Mouse (Mus musculus) neural tube, embryonic 13.5 days (tissue): Measurements from ENCODE around the gene Olfr1181. TPM values are rescaled to one million over a fixed set of nuclear protein-coding genes. Genes with fewer than 3 reads are reported as not detected.
"Not testable (repeated sequence)": the region's sequence is repeated elsewhere in the genome, so short reads cannot be mapped to it uniquely, and the experiment has no call there.

Experiments
- ATAC-seq: fragments of 200-750 bp; cut with Nextera tagmentation; 2 replicates; pipeline ENCODE4 v1.8.0; 2017; ENCODE audit warnings: low read depth, mild to moderate bottlenecking, moderate TSS enrichment, moderate library complexity
- H3K27ac ChIP-seq: fragments of 300-500 bp; sonication (generic); replicated peaks from 2 replicates; pipeline ENCODE4 v1.5.1; 2015; ENCODE audit warnings: moderate library complexity, mild to moderate bottlenecking, inconsistent platforms
- H3K27me3 ChIP-seq: fragments of 300-500 bp; sonication (generic); 2 replicates; pipeline ENCODE4 v1.6.1; 2015; ENCODE audit warnings: mild to moderate bottlenecking, inconsistent platforms
- H3K36me3 ChIP-seq: fragments of 300-500 bp; sonication (generic); 2 replicates; pipeline ENCODE4 v1.6.1; 2015; ENCODE audit warnings: mild to moderate bottlenecking, inconsistent platforms
- H3K4me1 ChIP-seq: fragments of 300-500 bp; sonication (generic); replicated peaks from 2 replicates; pipeline ENCODE4 v1.6.1; 2015; ENCODE audit warnings: inconsistent platforms
- H3K4me2 ChIP-seq: fragments of 300-500 bp; sonication (generic); 2 replicates; pipeline ENCODE4 v1.6.1; 2015; ENCODE audit warnings: inconsistent platforms, mild to moderate bottlenecking, moderate library complexity
- H3K4me3 ChIP-seq: fragments of 300-500 bp; sonication (generic); 2 replicates; pipeline ENCODE4 v1.5.1; 2015; ENCODE audit warnings: mild to moderate bottlenecking, inconsistent platforms
- H3K9ac ChIP-seq: fragments of 300-500 bp; sonication (generic); 2 replicates; pipeline ENCODE4 v1.6.1; 2015; ENCODE audit warnings: moderate library complexity, mild to moderate bottlenecking, inconsistent platforms
- H3K9me3 ChIP-seq: fragments of 300-500 bp; sonication (generic); 2 replicates; pipeline ENCODE4 v1.6.1; 2016; ENCODE audit warnings: inconsistent platforms
- WGBS: fragments of 180-500 bp; shearing (Covaris S2); methylation state at CpG from one replicate; pipeline ENCODE4 v1.1.7; 2015; 5-methylcytosine and 5-hydroxymethylcytosine counted together
- polyA plus RNA-seq: library from polyadenylated mRNA; unstranded; fragments of >200 nt; fragmentation: Nextera tagmentation; extraction: Ambion mirVana; gene quantifications from 2 replicates; pipeline ENCODE4 v1.2.1, GENCODE M21; 2015

The Olfr1181 gene
- not detected in 2 replicates for polyA plus RNA-seq

- no peak within 1 kb of the TSS for H3K4me2 ChIP-seq
Measured at GRCm38 (mm10) chr2:88426071-88426470, at the start of gene Olfr1181. Olfr1181 (minus strand) TSS chr2:88426171.

GRCm38 (mm10) chr2:88454567-88454966 lies 28.6 kb upstream of the Olfr1181 start, which contains the start of gene Olfr1183:
Olfr1183 (plus strand) TSS chr2:88454867.
- H3K36me3 ChIP-seq, H3K9ac ChIP-seq, H3K9me3 ChIP-seq, H3K4me1 ChIP-seq, H3K27me3 ChIP-seq, H3K4me2 ChIP-seq, H3K27ac ChIP-seq, H3K4me3 ChIP-seq, ATAC-seq: not testable (repeated sequence)
- WGBS = 100% methylated on average over 1 of the region's 1 CpGs

More at GRCm38 (mm10) chr2:88426071-88426470, at the start of gene Olfr1181:
- no peaks in the 10 kb centered on the region for H3K9me3 ChIP-seq
- H3K4me3 ChIP-seq = no peak within 1 kb of the TSS
- 92% methylated on average over 1 of the region's 1 CpGs for WGBS
- no peak for ATAC-seq
- H3K27me3 ChIP-seq = no peaks in the 10 kb centered on the region
- no peaks in the 10 kb centered on the region for H3K4me1 ChIP-seq
- H3K9ac ChIP-seq = no peak within 1 kb of the TSS
- no peak within 1 kb of the TSS for H3K27ac ChIP-seq
- H3K36me3 ChIP-seq = no peaks in the 10 kb centered on the region

GRCm38 (mm10) chr2:88449031-88449430 lies 23.1 kb upstream of the Olfr1181 start, which contains the start of gene Gm13757:
Gm13757 (minus strand) TSS chr2:88449131.
- H3K9ac ChIP-seq = no peak within 1 kb of the TSS
- ATAC-seq = no peak
- H3K27me3 ChIP-seq = no peaks in the 10 kb centered on the region
- H3K4me1 ChIP-seq = no peaks in the 10 kb centered on the region
- no peaks in the 10 kb centered on the region for H3K36me3 ChIP-seq
- H3K27ac ChIP-seq = no peak within 1 kb of the TSS
- H3K4me2 ChIP-seq = no peak within 1 kb of the TSS
- H3K9me3 ChIP-seq = no peaks in the 10 kb centered on the region
- no peak within 1 kb of the TSS for H3K4me3 ChIP-seq
- 88% methylated on average over 1 of the region's 1 CpGs for WGBS

GRCm38 (mm10) chr2:88419051-88419450 lies 6.9 kb downstream of the Olfr1181 start, which contains the start of gene Olfr1180:
Olfr1180 (minus strand) TSS chr2:88419151.
- 71% methylated on average over 2 of the region's 2 CpGs for WGBS
- Histone ChIP-seq H3K4me3 (no peak within 1 kb of the TSS), H3K9me3 (no peaks in the 10 kb centered on the region), H3K27ac (no peak within 1 kb of the TSS), H3K4me1 (no peaks in the 10 kb centered on the region), H3K9ac (no peak within 1 kb of the TSS), H3K27me3 (no peaks in the 10 kb centered on the region), H3K36me3 (no peaks in the 10 kb centered on the region), H3K4me2 (no peak within 1 kb of the TSS)
- ATAC-seq = no peak

- WGBS = 85% methylated on average over 3 of the region's 3 CpGs
- no peaks in the 10 kb centered on the region for H3K9me3 ChIP-seq
Measured at GRCm38 (mm10) chr2:88406353-88406752, 19.6 kb downstream of the Olfr1181 start, which contains the start of gene Olfr1179. Olfr1179 (minus strand) TSS chr2:88406453.

GRCm38 (mm10) chr2:88386762-88387161 lies 39.2 kb downstream of the Olfr1181 start, which contains the start of gene Olfr1178:
Olfr1178 (plus strand) TSS chr2:88387062.
- 81% methylated on average over 1 of the region's 1 CpGs for WGBS

More at GRCm38 (mm10) chr2:88406353-88406752, 19.6 kb downstream of the Olfr1181 start, which contains the start of gene Olfr1179:
- Histone ChIP-seq H3K4me1 (no peaks in the 10 kb centered on the region), H3K4me2 (no peak within 1 kb of the TSS), H3K27me3 (no peaks in the 10 kb centered on the region), H3K9ac (no peak within 1 kb of the TSS), H3K27ac (no peak within 1 kb of the TSS), H3K4me3 (no peak within 1 kb of the TSS), H3K36me3 (no peaks in the 10 kb centered on the region)
- ATAC-seq = no peak

More at GRCm38 (mm10) chr2:88386762-88387161, 39.2 kb downstream of the Olfr1181 start, which contains the start of gene Olfr1178:
- Histone ChIP-seq H3K4me1 (no peaks in the 10 kb centered on the region), H3K9ac (no peak within 1 kb of the TSS), H3K27ac (no peak within 1 kb of the TSS), H3K4me2 (no peak within 1 kb of the TSS), H3K27me3 (no peaks in the 10 kb centered on the region), H3K9me3 (no peaks in the 10 kb centered on the region), H3K4me3 (no peak within 1 kb of the TSS), H3K36me3 (no peaks in the 10 kb centered on the region)
- no peak for ATAC-seq

Other genes with a start within 250 kb of the Olfr1181 start
- not detected in 2 replicates for gene Olfr1168, start 244.3 kb downstream of the Olfr1181 start, polyA plus RNA-seq
- not detected in 2 replicates for gene Olfr1170, start 197.8 kb downstream of the Olfr1181 start, polyA plus RNA-seq
- not detected in 2 replicates for gene Olfr1173, start 146.3 kb downstream of the Olfr1181 start, polyA plus RNA-seq
- gene Olfr1174-ps, start 111.0 kb downstream of the Olfr1181 start, polyA plus RNA-seq = not detected in 2 replicates
- gene Olfr1175-ps, start 99.0 kb downstream of the Olfr1181 start, polyA plus RNA-seq = not detected in 2 replicates
- gene Olfr1176, start 89.5 kb downstream of the Olfr1181 start, polyA plus RNA-seq = not detected in 2 replicates
- gene Olfr1177-ps, start 79.7 kb downstream of the Olfr1181 start, polyA plus RNA-seq = not detected in 2 replicates
- not detected in 2 replicates for gene Olfr1178, start 39.1 kb downstream of the Olfr1181 start, polyA plus RNA-seq
- not detected in 2 replicates for gene Olfr1179, start 19.7 kb downstream of the Olfr1181 start, polyA plus RNA-seq
- not detected in 2 replicates for gene Olfr1180, start 7.0 kb downstream of the Olfr1181 start, polyA plus RNA-seq
- not detected in 2 replicates for gene Gm13757, start 23.0 kb upstream of the Olfr1181 start, polyA plus RNA-seq
- not detected in 2 replicates for gene Olfr1183, start 28.7 kb upstream of the Olfr1181 start, polyA plus RNA-seq
- gene Olfr1184, start 57.4 kb upstream of the Olfr1181 start, polyA plus RNA-seq = not detected in 2 replicates
- gene Olfr1185-ps1, start 67.1 kb upstream of the Olfr1181 start, polyA plus RNA-seq = not detected in 2 replicates
- gene Olfr1186, start 92.4 kb upstream of the Olfr1181 start, polyA plus RNA-seq = not detected in 2 replicates
- not detected in 2 replicates for gene Olfr1188, start 130.8 kb upstream of the Olfr1181 start, polyA plus RNA-seq
- not detected in 2 replicates for gene Olfr1189, start 160.3 kb upstream of the Olfr1181 start, polyA plus RNA-seq
- not detected in 2 replicates for gene Olfr1191-ps1, start 214.4 kb upstream of the Olfr1181 start, polyA plus RNA-seq
- gene Olfr1192-ps1, start 222.3 kb upstream of the Olfr1181 start, polyA plus RNA-seq = not detected in 2 replicates
- not detected in 2 replicates for gene Olfr1193, start 249.5 kb upstream of the Olfr1181 start, polyA plus RNA-seq